Mouse (Mus musculus) R1 (cell line): ENCODE measurements at regions not wholly inside any gene's neighbourhood (a gene's known extent, or its start where the extent isn't known, plus 50 kb on each side); places are given as distances from the start of the nearest gene placed in this dataset.
"Not testable (repeated sequence)": the region's sequence is repeated elsewhere in the genome, so short reads cannot be mapped to it uniquely, and the experiment has no call there.

ENCODE experiments used
- DNase-seq: peaks from one replicate; pipeline ENCODE4 v3.0.0-alpha.2; 2018; ENCODE audit warnings: low read depth, low spot score

- no peak for DNase-seq
Observed at GRCm38 (mm10) chr10:45855514-45855913, 277.9 kb downstream of the Hace1 start.

GRCm38 (mm10) chr10:45859137-45859536, 281.5 kb downstream of the Hace1 start:
- no peak for DNase-seq

- no peak for DNase-seq
Observed at GRCm38 (mm10) chr10:45859909-45860308, 282.3 kb downstream of the Hace1 start.

GRCm38 (mm10) chr10:45860696-45861095, 283.1 kb downstream of the Hace1 start:
- no peak for DNase-seq

- DNase-seq: no peak
Observed at GRCm38 (mm10) chr10:45865793-45866192, 288.2 kb downstream of the Hace1 start.

- no peak for DNase-seq
Observed at GRCm38 (mm10) chr10:45866860-45867259, 289.2 kb downstream of the Hace1 start.

- DNase-seq: no peak
Observed at GRCm38 (mm10) chr10:45871028-45871427, 293.4 kb downstream of the Hace1 start.

- no peak for DNase-seq
Observed at GRCm38 (mm10) chr10:45872007-45872890, 294.6 kb downstream of the Hace1 start.

GRCm38 (mm10) chr10:45873805-45874780, 296.5 kb downstream of the Hace1 start:
- DNase-seq: peak; percentile 16

GRCm38 (mm10) chr10:45875287-45875686, 297.7 kb downstream of the Hace1 start:
- not testable (repeated sequence) for DNase-seq

GRCm38 (mm10) chr10:45883745-45884144, 306.1 kb downstream of the Hace1 start:
- no peak for DNase-seq

- DNase-seq: no peak
Observed at GRCm38 (mm10) chr10:45886636-45887035, 309.0 kb downstream of the Hace1 start.

- DNase-seq: no peak
Observed at GRCm38 (mm10) chr10:45888835-45889234, 311.2 kb downstream of the Hace1 start.

- DNase-seq: no peak
Observed at GRCm38 (mm10) chr10:45889381-45889951, 311.8 kb downstream of the Hace1 start.

- DNase-seq: no peak
Observed at GRCm38 (mm10) chr10:45890088-45890626, 312.5 kb downstream of the Hace1 start.

- peak; percentile 40 for DNase-seq
Observed at GRCm38 (mm10) chr10:45892464-45892863, 314.8 kb downstream of the Hace1 start.

- DNase-seq: no peak
Observed at GRCm38 (mm10) chr10:45893894-45894831, 316.5 kb downstream of the Hace1 start.

GRCm38 (mm10) chr10:45916928-45917327, 339.3 kb downstream of the Hace1 start:
- peak; percentile 46 for DNase-seq

GRCm38 (mm10) chr10:45925746-45926145, 348.1 kb downstream of the Hace1 start:
- DNase-seq: no peak

- DNase-seq: no peak
Observed at GRCm38 (mm10) chr10:45933631-45934310, 356.1 kb downstream of the Hace1 start.
